Mouse (Mus musculus) mature B cell (primary cell): ENCODE data around the gene Cdc26.

Experiments used
- in situ Hi-C: fragments of 300-500 bp; cut with MboI; formaldehyde crosslinking; loops from 2 replicates; pipeline ENCODE4 v1.14.3; 2019

Cdc26 gene

DNA sequence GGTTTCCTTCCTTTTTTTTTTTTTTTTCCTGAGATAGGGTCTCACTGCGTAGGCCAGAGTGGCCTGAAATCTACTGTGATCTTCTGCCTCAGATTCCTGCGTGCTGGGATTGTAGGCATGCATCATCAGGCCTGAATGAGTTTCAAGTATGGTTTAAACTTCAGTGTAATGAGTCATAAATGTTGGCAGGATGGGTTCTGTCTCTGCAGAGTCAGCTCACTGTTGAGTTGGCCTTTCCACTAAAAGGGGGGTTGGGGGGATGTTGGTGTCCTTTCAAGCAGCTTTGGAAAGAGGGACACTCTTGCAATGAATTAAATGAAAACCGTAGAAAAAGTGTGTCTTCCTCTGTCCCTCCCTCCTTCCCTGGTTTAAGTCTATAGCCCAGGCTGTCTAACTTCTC lies 9.5 kb downstream of the Cdc26 start:
- in situ Hi-C loops, result no loop called here

DNA sequence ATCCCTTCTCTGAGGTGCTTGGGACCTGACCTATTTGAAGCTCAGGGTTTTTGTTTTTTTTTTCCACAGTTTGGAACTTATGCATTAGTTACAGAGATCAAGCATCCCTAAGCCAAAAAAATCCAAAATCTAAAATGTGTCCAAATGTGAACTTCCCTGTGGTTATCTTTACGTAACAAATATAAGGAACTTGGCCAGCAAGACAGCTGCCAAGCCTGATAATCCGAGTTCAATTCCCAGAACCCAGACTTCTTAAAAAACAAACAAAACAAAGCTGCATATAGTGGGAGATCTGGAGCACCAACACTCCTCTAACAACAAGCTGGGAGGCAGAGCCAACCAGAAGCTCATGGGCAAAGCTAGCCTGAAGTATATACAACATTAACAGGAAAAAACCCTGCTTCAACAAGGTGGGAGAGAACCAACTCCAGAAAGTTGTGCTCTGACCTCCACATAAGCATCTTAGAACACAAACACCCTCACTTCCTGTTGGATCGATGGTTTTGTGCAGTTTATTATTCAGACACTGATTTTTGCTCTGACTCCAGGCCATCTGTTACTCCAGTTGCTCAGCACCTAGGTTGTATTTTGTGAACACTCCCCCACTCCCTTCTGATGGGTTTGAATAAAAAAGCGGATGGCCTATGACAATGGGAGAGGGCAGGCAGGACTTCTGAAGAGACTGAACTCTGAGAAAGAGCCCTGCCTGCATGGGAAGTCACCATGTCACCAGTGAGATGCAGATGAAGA lies 10.7 kb downstream of the Cdc26 start:
- in situ Hi-C loops, result no loop called here

DNA sequence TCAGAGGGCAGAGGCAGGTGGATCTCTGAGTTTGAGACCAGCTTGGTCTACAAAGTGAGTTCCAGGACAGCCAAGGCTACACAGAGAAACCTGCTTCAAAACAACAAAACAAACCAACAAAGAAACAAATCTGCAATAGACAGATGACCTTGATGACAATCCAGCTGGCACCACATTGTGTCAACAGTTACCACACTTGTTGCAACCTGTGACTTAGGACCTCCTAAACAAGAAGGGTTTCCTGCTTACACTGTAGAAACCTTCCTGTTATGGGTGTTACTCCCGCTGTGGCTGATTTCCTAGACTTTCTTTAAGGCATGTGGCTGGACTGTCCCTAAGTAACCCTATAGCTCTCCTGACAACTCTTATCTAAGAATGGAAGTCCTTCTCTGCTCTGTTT lies 12.6 kb downstream of the Cdc26 start:
- in situ Hi-C loops, result no loop called here

DNA sequence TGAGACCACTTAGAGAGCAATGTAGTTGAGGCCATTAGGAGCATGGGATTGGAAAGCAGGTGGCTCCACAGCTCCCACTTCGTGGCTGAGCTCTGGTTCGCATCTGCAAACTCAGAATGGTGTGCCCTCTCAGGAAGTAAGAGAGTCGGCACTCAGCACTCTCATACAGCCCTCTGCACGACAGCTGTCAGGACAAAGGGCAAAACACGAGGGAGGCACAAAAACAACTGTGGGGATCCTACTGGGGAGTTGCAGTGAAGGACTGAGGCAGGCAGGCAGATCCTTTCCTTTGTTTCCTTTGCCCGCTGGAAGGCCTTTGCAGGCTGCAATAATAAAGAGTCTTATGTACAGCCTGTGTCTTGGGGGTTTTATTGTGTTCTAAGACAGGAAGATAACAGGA lies 15.0 kb downstream of the Cdc26 start:
- in situ Hi-C loops, result no loop called here

DNA sequence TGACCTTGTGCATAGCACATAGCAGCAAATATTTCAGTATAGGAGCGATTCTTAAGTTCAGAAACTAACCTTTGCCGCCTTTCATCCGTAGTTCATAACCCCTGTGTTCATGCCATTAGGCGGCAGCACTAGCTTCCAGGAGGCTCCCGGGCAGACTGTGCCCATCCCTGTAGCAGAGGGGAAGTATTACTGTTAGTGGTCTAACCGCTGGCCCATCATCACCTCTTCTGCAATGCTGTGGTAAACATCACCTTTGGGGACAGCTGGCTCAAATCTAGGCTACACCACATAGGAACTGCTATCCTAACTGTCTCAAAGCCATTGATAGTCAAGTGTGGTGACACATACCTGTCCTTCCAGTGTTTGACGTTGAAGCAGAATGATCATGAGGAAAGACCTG lies 16.6 kb downstream of the Cdc26 start:
- in situ Hi-C loops, result no loop called here

DNA sequence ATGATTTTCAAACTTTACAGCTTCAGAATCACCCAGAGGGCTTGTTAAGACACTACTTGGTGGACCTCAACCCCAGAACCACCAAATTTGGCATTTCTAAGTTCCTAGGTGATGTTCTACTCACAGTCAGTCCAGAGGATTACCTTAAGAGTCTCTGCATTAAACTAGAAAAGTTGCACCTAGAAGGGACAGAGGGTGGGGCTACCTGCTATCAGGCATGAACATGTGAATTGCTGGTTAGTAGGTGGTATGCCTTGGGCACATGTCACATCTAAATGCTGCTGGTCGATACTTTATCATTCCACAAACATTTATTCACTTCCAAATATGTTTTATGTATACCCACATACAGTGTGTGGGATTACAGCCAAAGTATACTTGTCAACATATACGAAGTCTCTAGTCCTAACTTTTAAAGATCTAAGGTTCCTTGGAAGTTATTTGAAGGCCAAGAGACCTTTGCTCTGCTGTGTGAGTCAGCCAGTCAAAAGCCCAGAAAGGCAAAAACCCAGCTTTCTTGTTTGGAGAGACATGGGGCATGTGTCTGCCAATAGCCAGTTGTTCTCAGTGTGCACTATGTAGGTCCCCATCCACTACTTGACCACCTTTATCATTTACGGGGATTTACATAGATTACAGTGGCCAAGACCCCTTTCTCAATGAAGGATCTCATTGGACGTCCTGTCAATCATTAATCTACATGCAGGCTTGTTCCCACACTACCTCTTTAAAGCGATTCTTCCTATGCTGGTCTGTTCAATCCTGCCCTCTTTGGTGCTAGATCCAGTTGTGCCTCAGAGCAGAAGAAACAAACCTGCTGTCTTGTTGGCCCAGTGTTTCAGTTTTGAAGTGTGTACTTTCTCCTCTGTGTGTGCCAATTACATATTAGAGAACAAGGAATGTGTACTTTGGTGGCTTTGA lies 18.6 kb downstream of the Cdc26 start:
- in situ Hi-C loops, result no loop called here

DNA sequence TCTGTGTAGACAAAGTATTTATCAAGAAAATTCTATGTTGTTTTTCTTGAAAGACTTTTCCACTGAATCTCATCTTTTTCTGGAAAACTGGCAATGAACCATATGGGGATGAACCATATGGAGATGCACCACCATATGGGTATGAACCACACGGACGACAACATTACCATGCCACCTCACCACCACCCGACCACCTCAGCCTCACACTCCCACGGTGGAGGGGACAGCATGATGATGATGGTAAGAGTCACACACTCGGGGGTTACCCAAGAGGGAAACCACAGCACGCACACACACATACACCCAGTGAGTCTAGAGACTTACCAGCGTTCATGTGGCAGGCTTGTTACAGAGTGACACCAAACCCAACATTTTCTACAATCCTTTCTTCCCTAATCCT lies 23.0 kb downstream of the Cdc26 start:
- in situ Hi-C loops, result no loop called here

DNA sequence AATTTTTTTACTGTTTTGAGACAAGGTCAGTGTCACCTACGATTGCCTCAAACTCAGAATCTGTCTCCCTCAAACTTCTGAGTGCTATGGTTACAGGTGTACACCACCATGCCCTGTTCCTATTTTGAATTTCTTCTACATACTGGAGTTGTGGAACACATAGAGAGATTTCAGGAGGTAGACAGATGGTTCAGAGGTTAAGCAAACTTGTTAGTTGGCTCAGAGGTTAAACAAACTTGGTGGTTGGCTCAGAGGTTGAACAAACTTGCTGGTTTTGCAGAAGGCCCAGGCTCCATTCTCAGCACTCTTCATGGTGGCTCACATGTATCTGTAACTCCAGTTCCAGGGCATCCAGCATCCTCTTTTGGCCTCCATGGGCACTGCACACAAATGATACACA lies 24.3 kb downstream of the Cdc26 start:
- in situ Hi-C loops, result no loop called here

DNA sequence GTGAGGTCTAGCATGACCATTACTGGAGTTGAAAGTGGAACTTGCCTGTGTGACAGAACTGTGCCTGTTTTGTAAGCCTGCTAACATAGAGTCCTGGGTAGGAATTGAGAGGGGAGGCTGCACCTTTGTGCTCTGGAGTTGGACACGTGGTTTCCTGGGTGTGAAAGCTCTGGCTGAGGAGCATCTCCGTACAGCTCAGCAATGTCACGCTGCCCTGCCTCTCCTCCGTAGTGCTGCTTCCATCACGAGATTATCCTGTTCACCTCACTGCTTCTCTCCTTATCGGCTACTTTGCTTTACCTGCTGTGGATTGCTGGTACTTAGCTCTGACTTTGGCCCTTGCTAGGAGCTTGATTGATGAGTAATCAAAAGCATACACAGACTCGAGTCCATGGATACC lies 24.7 kb downstream of the Cdc26 start:
- in situ Hi-C loops, result no loop called here

DNA sequence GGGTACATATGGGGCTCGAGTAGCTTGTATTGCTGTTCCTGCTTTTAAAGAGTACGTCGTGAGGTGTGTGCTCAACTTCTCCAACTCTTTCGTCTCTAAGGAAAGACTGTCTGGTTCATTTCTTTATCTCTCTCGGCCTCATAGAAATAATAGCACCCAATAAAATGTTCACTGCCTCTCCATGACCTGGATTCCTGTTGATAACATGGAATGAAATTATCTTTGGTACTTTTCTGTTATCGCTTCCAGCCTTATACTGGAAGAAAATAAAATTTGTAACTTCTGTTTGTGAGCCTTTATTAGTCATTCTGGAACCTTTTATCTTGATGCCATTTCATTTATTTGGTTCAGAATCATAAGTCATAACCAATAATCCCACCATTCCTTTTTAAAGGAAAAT lies 25.2 kb downstream of the Cdc26 start:
- in situ Hi-C loops, result no loop called here

DNA sequence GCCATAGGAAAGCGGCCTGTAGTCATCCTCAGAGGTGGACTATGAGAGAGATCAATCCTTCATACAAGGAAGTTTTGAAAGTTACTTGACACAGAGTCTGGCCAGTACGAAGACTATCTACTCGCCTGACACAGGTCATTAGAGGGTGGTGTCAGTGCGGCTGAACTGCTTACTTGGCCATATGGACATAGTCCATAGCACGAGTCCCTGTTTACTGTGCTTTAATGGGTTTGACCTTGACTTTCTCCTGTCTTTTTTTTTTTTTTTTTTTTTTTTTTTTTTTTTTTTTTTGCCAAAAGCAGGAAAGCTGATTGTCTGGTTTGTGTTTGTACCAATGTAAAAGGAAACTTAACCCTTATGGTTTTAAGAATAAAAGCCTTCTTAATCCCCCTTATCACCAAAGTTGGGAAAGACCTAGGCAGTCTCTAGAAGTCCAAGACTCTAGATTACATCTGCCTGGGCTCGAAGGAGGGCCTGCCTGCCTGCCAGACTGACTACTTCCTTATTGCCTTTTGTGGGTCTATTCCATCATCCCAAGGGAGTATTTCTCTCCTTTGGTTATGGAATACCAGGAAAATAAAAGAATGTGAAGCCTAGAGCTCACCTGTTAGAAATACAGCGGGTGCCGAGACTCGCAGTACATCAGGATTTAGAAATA lies 28.6 kb downstream of the Cdc26 start:
- in situ Hi-C loops, result no loop called here

DNA sequence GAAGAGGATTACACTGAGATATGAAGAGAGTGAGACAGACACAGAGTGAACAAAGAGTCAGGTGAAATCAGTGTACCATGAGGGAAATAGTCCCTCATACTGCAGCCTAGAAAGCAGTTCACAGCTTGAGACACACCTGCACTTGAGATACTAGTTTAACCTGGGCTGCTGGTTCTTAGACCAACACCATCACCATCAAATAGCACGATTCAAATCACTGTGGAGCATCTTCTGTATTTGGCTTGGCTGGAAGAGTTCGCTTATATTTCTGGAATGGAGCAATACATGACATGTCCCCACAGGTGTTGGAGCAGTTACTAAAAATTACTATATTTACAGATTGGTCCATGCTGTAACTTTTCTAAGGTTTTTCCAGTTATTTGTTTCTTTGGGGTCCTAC lies 32.3 kb downstream of the Cdc26 start:
- in situ Hi-C loops, result no loop called here

DNA sequence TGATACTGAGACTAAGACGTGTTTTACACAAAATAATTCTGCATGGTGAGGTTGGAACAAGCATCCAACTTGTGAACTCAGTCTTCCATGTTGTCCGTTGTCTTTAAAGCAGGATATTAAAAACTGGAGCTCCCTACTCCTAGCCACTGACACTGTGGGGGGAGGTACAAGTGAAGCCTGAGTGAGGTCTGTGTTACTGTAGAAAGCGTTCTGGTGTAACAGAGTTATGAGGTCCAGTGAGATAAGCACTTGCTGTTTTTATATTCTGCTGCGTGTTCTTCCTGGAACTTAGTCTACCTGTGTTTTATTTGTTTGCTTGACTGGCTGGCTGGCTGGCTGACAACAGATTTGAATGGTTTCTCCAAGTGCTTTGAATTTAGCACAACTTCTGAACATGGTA lies 34.1 kb downstream of the Cdc26 start:
- in situ Hi-C loops, result no loop called here

DNA sequence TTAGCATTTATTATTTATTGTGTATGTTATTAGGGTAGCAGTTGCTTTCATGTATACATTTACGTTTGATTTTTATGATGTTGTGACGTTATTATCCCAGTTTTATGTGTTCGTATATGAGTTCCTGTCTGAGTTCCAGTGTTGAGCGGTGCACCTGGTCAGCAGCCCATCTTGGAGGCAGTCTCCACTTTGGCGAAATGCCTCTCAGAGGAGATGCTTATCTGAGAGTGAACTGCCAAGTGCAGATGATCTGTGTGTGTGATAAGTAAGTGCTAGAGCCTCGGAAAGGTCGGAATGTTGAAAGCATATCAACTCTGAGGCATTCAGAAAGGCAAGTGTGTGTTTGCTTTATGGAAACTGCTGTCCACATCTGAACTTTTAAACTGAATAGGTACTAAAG lies 34.8 kb downstream of the Cdc26 start:
- in situ Hi-C loops, result no loop called here

DNA sequence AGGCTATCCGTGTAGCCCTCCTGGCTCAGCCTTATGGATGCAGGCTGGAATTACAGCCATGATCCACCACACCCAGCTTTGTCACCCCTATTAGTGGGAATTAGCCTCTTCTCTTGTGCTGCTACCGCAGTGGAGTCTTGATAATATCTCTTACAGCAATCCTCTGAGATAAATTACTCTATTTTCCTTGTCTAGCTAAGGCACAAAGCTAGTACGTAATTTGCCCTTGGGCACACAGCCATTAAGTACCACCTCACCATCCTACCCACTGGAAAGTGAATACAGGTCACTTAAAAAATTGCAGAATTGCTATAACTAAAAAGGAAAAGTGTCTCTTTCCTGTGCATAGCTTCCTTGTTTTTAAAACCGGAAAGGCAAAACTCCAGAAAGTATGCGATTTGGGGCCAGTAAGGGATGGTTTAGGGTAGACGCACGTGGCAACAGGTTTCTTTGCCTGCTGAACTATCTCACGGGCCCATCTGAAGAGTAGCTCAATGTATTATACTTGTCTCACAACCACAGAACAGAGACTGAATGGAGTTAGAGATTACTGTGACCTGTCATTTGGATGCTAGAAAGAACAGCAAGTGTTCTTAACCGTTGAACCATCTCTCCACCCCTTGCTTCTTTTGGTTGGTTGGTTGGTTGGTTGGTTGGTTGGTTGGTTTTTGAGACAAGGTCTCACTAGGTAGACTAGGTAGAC lies 35.5 kb downstream of the Cdc26 start:
- in situ Hi-C loops, result no loop called here

DNA sequence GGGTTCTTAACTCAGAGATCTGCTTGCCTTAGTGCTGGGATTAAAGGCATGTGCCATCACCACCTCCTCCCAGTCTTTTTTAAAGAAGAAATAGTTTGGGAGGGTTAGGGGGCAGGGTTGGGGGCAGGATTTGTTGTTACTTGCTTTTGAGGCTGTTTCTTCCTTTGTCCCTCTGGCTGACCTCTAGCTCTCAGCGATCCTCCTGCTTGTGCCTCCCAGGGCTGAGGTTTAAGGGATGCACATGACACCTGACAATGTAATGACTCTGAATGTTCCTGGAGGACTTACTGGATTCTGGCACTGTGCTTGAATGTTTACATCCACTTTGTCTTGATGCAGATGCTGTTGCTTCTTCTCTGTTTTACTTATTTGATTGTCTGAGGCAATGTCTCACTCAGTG lies 36.0 kb downstream of the Cdc26 start:
- in situ Hi-C loops, result no loop called here

DNA sequence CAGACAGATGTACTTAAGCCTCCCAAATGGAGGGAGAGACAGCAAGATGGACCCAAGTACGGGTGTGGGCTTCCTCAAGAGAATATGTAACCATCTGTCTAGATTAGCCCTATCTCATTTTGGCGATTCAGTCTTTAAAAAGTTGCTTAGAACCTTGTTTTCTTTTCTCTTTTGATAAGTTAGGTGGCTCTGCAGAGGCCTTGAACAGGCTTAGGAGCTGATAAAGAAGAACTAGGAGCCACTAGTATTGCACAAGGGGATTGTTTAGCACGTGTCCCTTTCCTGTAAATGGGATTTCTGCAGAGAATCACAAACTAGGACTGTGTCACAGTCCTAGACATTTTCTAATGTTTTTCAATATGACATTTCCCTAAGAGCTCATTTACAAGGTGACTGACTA lies 39.4 kb downstream of the Cdc26 start:
- in situ Hi-C loops, result no loop called here

DNA sequence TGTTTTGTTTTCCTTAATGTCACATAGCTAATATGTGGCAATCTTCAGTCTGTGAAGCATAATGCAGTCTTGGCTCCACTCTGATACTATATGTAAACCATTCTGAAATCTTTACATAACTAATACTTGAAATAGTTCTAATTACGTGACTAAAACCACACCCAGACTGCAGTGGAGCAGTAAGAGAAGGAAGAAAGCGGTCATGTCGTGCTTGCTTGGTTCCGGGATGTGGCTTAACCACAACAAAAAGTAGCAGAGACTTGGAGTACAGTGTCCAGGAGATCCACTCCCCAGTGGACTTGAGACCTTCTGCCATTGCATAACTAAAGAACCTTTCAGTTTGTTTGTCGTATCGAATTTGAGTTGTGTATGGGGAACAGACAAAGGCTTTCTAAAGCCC lies 40.9 kb downstream of the Cdc26 start:
- in situ Hi-C loops, result no loop called here

DNA sequence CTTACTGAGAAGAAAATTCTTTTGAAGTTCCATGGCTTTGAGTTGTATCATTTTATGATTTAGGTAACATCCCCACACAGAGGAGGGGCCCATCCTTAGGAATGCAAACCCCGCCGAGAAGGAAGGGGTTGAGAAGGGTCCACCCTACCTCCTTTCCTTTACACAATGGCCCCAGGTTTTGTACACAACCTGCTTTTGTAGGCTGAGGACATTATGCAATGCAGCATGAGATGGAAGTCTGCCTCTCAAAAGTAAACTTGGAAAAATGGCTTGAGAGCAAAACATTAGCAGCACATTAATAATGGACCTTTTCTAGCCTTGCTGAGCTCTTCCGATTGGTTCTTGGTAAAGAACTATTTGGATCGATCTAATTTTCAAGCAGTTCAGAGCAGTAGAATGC lies 42.2 kb downstream of the Cdc26 start:
- in situ Hi-C loops, result no loop called here

DNA sequence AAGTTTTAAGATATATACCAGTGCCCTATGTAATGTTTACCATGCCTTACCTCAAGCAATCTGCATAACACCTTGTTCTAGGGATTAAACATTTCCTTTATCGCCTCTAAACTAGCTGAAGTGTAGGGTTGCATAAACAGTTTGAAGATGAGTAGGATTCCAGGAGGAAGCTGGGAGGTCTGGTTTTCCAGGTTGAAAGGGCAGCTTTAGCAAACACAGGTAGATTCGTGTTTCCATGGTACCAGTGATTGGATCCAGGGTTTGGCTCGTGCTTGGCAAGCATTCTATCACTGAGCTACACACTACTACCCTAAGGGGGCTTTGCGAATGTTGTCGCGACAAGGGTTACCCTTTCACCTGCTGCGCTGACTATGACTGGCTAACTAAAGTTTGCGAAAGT lies 44.1 kb downstream of the Cdc26 start:
- in situ Hi-C loops, result no loop called here

DNA sequence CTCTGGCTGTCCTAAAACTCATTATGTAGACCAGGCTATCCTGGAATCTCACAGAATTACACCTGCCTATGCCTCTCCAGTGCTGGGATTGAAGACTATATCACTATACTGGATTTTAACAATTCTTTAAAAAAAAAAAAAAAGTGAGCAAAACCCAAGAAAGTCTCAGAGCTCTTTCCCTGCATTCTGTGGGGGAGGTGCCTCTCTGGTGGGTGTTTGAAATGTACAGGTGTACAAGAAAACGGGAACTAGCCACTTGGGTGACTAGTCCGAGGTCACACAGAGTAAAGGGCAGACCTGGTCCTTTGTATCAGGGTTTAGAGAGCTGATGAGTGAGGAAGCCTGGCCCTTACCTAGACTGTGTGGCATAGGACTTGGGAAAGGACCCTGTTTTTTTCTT lies 46.0 kb downstream of the Cdc26 start:
- in situ Hi-C loops, result no loop called here

DNA sequence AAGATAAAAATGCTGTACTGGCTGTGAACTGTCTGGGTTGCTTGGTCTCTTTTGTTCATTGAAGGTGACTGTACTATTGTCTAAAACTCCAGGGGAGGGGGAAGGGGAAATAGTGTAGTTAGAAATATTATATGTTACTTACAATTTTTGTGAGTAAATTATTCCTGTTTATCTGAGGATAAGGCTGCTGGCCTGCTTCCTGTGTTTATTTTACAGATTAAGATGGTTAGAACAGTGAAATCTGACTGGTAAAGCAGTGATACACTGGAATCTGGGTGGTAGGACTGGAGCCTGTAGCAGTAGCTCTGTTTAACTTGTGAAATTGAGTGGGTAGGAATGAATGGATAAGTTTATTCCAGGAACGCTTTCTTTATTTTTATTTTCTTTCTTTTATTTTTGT lies 46.4 kb downstream of the Cdc26 start:
- in situ Hi-C loops, result no loop called here
